Mouse (Mus musculus) kidney, postnatal 14 days (tissue): Measurements from ENCODE around the gene Lpar6.

Experiments
- DNase-seq: peaks from one replicate; pipeline ENCODE4 v3.0.0; 2022; ENCODE audit warnings: mixed read lengths

The Lpar6 gene

GRCm38 (mm10) chr14:73237848-73238321, at the start of gene Lpar6:
Gene Lpar6, plus strand, starts transcription at chr14:73237895.
- peak; percentile 81 for DNase-seq

DNA sequence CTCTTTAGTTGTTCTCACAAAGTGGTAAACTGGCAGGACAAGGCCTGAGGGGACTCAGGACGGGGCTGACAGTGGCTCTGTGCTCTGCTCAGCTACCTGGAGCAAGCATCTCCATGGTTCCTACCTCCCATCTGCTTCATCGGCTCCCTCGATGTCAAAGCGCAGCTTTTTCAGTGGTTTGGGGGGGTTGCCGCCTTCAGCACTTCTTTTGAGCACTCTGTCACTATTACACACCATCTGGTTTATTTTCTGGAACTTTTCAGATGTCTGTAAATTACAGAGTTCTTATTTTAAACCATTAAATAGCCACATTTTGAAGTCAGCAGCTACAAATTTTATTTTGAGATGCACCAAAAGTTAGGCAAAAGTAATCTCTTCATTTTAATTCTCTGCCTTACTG, 38.6 kb upstream of the Lpar6 start:
- no peak for DNase-seq

- DNase-seq = no peak
Measured at GRCm38 (mm10) chr14:73201447-73201846, 36.2 kb upstream of the Lpar6 start.

DNA sequence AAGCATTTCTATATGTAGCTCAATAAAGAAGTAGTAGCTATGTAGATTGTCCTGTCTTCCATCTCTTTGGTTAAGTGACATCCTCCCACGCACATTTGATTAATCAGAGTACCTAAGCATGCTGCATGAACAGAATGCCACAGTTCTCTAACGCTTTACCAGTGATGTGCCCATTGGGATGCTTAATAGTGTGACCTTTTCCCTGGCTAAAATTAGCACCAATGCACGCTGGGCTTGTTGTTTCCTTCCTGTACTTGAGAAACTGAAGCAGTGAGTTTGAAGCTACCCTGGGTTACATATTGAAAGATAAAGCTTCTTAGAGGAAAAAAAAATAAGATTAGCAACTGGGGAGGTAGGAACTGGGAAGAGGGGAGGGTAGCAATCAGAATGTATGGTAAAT, 33.7 kb upstream of the Lpar6 start:
- no peak for DNase-seq

GRCm38 (mm10) chr14:73209262-73209661, 28.4 kb upstream of the Lpar6 start:
- DNase-seq = no peak

- no peak for DNase-seq
Measured at GRCm38 (mm10) chr14:73210196-73210595, 27.5 kb upstream of the Lpar6 start.

- no peak for DNase-seq
Measured at GRCm38 (mm10) chr14:73211477-73211876, 26.2 kb upstream of the Lpar6 start.

DNA sequence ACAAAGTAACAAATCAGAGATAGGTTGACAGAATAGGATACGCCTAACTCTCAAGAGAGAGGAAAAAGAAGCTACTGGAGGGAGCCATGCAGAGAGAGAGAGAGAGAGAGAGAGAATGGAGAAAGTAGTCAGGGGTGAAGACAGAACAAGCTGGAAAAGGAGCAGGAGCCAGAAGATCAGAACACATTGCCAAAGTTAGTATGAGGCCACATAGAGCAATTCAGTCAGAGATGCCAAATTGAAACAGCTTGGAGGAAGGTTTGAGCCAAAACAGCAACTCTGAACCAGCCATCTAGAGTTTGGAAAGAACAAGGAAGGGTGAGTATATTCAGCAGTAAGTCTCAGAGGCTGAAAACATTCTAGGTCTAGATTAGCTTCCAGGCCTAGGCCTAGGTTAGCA, 20.6 kb upstream of the Lpar6 start:
- no peak for DNase-seq

DNA sequence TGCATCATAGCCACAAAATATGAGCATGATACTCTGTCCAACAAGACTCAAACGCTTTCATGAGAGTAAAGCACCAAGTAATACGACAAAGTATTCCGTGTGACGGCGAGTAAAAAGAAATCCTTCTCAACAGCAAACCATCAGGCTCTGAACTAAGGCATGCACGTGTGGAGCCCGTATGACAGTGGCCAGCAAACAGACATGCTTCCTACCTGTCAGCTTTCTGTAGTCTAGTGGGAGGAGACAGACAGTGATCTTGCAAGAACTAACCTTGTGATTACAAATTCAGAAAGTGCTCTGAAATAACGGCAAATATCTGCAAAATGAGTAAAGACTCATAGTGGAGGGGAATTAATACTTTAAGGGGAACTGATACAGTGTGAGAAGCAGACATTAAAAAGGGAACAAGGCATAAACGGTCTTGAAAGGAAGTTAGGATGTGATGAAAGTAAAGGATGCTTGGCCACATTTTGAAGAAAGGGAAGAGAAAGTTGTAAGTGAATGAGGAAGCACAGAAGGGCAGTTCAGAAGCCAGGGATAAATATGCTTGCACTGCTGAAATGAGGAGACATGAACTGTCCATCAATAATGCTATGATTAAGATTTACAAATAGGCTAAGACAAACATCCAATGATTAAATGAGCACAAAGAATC, 15.3 kb upstream of the Lpar6 start:
- DNase-seq = no peak

DNA sequence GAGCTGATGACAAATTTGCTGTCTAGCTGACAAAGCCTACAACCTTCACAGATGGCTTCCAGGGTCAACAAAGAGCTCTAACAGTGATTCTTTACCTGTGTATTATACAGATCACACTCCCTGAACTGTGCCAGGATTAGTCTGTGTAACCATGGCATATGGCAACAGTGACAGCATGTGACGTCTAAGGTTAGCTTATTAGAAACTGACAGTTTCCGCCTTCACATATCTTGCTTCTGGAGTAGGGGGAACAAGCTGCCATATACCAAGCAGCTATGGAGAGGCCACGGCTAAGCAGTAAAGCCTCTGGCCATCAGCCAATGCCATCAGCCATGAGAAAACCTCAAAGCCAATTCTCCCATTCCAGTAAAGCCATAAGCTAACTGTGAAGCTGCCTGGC, 11.3 kb upstream of the Lpar6 start:
- no peak for DNase-seq

DNA sequence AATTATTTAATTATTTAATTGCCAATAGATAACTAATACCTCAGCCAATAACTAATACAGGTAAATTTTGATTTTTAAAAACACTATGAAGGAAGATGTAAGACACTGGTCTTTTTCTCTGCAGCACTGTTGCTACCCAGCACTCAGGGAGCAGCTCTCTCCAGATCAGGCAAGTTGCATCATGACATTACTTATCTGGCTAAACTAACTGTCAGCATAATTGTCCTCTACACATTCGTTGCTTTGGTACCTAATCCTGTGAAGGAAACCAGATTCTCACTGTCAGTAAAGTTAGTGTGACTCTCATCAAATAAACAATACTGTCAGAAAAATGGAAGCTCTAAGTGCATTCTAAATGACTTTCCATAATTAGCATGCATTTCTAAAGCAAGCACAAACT, 10.8 kb upstream of the Lpar6 start:
- no peak for DNase-seq

- peak; percentile 27 for DNase-seq
Measured at GRCm38 (mm10) chr14:73231286-73231982, 6.3 kb upstream of the Lpar6 start.

DNA sequence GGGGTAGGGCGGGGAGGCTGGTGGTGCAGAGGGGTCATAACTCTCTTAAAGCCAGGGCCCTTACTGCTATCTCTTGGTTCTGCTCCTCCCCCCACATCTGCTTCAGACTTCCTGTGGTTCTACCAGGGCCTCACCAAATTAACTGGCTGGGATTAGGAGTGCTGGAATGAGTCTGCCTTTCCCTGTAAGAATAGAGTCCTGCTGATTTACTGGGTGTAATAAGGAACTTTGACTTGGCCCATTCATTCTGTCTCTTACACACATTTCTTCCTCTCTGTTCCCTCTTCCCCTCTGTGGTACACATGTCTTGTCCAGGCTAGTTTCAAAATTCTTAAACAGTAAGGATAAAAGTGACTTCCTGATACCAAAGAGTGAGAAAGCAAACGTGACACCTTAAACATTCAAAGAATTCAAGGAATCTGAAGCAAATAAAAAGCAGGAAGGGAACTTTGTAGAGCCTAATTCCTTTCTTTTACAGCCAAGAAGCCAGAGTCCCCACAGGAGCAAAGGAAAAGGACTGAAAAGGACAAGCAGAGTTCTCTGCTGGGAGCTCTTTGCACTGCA, 3.1 kb upstream of the Lpar6 start:
- peak; percentile 13 for DNase-seq

DNA sequence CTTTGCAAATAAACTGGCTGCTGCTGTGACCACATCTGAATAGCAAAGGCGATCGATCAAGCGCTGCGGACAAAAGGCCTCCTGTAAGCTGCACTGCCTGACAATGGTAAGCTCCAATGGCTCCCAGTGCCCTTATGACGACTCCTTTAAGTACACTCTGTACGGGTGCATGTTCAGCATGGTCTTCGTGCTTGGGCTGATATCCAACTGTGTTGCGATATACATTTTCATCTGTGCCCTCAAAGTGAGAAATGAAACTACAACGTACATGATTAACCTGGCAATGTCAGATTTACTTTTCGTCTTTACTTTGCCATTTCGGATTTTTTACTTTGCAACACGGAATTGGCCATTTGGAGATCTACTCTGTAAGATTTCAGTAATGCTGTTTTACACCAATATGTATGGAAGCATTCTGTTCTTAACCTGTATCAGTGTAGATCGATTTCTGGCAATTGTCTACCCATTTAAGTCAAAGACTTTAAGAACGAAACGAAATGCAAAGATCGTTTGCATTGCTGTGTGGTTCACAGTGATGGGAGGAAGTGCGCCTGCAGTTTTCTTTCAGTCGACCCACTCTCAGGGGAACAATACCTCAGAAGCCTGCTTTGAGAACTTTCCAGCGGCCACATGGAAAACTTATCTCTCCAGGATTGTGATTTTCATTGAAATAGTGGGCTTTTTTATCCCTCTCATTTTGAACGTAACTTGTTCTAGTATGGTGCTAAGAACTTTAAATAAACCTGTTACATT, 979 bp downstream of the Lpar6 start:
- DNase-seq = peak; percentile 58

DNA sequence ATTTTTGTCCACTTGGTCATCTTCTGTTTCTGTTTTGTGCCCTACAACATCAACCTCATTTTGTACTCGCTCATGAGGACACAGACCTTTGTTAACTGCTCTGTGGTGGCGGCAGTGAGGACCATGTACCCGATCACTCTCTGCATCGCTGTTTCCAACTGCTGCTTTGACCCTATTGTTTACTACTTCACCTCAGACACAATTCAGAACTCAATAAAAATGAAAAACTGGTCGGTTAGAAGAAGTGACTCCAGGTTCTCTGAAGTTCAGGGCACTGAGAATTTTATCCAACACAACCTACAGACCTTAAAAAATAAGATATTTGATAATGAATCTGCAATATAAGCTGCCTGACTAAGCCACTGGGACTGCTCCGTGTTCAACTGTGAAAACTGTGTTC, 1.6 kb downstream of the Lpar6 start:
- peak; percentile 38 for DNase-seq

DNA sequence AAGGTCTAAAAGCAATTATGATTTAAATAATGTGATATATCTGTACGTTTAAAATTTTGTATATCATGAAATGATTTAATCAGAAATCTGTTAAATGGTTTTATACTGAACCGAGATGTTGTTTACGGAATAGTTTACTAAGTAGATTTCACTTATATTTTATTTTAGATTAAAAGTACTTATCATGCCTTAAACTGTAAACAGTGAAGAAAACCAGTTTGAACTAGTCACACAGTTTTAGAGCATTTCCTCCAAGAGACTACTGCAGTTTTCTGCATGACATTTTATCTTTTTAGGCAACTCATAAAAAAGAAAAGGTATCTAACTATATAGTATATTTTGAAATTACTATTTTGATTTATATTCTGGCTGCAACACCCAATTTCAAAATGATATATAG, 2.2 kb downstream of the Lpar6 start:
- no peak for DNase-seq

GRCm38 (mm10) chr14:73244061-73244597, 6.4 kb downstream of the Lpar6 start:
- DNase-seq = no peak

DNA sequence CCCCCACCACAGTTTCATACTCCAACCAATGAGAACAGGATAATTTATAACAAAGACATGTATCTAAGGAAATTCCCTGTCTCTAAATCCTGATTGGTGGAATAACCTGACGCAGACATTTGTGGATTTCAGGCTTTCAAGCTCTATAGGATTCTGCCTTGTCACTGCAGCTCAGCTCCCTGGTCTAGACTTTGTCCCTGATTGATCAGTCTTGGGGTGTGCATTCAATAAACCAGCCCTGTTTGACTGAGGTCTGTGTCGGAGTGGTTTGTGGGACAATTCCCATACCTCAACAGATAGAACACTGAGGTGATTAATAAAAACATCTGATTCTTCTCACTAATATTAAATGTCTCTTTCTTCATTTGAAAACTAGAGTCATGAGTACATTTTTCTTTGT, 12.4 kb downstream of the Lpar6 start:
- no peak for DNase-seq

- DNase-seq = no peak
Measured at GRCm38 (mm10) chr14:73252276-73252675, 14.6 kb downstream of the Lpar6 start.

- DNase-seq = peak; percentile 87
Measured at GRCm38 (mm10) chr14:73253453-73254251, 16.0 kb downstream of the Lpar6 start.

DNA sequence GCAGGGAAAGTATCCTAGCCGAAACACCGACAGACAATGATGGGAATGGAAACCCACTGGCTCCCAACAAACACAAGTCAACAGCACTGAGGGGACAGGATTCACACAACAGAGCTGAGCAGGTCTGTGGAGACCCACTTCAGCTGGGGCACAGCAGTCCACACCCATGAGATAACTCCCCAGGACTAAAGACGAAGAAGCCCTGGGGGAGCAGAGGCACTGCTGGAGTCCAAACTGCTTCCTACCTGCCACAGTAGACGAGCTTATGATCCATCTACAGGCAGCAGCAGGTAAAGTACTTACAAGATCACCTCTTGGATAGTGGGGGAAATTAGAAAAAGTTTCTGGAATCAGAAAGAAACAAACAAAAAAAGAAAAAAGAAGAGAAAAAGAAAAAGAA, 16.7 kb downstream of the Lpar6 start:
- peak; percentile 48 for DNase-seq

DNA sequence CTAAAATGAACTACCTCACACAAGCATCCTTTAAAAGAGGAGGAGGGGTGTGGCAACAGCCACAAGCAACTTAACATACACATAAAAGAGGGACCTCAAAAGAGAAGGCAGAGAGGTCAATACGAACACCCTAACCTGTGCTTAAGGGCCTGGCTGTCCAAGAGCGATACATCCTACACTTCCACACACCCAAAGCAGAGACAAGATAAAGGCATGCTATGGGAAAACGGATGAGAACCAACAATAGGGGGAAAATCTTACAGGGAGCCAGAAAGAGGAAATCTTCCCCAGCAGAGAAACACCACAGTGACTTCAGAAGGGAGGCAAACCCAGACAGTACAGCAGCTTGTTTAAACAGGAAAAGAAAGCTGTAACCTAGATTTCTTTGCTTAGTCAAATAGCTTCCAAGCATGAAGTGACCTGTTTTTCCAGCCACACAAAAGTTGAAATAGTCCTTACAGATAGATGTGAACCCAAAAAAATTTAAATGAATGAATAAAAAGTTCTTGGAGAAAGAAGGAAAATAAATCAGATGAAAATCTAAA, 17.8 kb downstream of the Lpar6 start:
- DNase-seq = no peak
